Mouse (Mus musculus) right cerebral cortex, adult 18-20 months (tissue): Measurements from ENCODE around the gene Tmem200b.

Source experiments
- DNase-seq: peaks from one replicate; pipeline ENCODE4 v3.0.0; 2022; ENCODE audit warnings: mixed read lengths

Tmem200b gene

DNA sequence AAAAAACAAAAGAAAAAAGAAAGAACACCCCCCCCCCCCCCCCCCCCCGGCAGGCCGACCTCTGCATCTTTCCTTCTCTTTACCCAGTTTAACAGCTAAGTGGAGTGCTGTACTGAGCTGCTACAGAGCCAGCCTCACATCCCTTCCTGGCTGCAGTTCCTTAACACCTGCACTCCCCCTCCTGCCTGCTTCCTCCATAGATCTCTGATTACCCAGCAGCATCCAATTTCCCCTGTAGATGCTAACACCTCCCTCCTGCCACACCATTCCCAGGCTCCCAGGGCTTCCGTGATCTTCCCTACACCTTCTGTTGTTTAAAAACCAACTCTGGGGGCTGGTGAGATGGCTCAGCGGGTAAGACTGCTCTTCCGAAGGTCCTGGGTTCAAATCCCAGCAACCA, 10.1 kb upstream of the Tmem200b start:
- no peak for DNase-seq

DNA sequence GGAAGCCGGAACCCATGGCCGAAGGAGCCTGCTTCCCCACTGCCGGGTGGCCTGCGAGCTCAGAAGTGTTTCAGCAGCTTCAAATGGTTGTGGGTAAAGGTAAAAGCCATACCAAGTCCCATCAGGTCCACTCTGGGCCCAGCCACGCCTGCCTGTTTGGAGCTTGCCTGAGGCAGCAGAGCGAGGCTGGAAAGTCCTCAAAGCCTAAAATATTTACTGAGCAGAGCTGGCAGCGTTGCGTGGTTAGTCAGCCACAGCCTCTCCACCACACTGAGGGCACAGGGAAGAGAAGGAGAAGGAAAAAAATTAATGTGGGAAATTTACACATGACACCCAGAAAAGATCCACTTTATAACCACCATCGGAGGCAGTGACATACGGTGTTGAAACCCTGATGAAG, 8.0 kb upstream of the Tmem200b start:
- no peak for DNase-seq

DNA sequence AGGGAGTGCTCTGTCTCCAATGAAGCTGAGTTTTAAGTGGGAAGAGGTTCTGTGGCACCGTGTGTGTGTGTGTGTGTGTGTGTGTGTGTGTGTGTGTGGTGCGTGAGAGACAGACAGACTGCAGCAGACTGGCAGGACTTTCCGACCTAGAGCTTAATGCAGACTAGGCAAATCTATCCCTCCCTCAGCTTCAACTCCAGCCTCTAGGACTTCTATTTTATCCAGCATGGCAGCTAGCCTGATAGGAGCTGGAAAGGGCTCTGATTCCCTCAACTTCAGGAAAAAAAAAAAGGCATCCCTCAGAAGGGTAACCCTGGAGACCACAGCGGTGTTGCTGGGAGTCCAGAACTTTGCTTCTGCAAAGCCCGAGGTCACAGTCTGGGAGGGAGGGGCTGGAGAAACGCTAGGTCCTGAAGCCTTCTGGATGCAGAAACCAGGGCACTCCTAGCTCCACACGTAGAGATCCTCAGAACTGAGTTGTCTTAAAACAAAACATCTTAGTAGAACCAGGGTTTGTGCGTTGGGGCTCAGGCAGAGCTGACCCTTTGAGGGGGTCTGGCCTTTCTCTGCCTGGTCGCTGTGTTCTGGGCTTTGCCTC, 7.4 kb upstream of the Tmem200b start:
- DNase-seq: no peak

DNA sequence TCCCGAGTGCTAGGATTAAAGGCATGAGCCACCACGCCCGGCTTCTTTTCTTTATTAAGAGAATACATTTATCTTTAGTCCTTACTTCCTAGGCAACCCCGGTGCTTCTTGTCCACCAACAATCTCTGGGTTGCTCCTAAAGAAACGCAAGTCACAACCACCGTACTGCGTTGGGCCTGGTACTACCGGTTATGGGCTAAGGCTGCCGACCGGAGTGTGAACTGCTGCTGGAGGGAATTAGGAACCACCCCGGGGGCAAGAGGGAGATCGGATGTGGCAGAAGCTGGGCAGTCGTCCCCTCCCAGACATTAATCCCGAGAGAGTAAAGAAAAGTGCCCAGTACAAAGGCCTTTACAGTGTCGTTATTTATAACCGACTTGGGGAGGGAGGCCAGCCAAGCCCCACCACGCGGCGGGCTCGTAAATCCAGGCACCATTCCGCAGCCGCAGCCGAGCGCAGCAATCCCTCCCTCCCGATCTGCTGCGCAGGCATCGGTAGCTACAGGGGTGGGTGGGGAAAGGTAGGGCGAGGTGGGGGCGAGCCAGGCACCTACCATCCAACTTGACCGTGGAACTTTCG, 6.6 kb upstream of the Tmem200b start:
- no peak for DNase-seq

DNA sequence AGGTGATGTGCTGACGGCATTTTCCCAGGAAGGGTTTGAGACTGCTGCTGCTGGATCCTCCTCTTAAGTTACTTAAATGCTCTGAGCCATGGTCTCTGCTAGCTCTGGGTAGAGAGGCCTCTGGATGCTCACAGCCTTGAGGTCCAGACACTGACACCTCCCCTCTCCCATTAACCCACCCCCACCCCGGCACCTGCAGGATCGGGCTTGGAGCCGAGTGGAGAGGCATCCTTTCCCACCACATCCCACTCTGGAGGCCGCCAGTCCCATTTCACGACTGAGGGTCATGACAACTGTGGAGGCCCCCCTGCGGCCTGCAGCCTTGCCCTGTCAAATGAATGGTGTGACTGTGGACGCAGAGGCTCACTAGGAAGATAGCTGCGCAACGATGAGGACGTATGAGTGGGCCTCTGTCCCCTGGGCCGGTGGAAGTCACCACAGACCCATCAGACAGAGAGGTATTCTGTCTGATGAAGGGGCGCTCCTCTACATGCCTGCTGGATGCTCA, 5.7 kb upstream of the Tmem200b start:
- DNase-seq: no peak

DNA sequence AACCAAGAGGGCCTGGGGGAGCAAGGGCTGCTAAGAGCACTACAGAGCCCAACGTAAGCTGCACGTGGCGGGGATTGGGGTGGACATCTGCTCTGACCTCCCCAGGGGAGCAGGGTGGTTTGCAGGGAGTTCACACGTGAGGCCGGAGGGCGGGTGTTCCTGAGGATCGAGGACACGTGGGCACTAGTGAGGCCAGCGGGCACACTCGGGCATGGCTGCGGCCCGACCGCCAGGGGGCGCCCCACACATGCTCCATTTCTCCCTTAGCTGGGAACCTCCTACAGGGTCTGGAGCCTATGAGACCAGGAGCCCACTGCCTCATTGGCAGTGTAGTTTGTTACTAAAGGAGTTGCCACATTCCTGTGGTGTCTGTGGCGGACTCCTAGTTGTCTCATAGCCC, 5.1 kb upstream of the Tmem200b start:
- peak; percentile 75 for DNase-seq

DNA sequence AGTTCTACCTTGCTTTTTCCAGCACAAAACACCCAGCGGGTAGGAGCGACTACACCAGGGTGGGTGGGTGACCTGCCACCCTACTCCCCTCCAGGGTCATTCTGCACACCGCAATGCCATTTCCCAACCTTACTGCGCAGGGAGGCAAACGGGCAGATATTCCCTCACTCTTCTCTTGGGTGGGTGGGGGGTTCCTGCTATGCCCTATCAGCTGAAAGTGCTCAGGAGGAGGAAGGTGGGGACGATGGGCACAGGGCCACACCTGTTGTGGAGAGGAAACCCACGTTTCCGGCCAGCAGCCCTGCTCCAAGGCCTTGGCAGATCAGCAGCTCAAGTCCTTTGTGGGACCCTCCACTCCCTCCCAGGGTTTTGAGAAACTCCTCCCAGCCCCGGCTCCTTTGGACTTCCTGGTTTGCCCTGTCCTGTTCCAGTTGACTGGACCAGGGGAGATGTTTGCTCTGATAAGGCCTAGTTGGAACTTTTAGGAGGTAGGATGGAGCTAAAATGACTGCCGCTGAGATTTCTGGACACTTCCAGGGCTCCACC, 4.5 kb upstream of the Tmem200b start:
- no peak for DNase-seq

DNA sequence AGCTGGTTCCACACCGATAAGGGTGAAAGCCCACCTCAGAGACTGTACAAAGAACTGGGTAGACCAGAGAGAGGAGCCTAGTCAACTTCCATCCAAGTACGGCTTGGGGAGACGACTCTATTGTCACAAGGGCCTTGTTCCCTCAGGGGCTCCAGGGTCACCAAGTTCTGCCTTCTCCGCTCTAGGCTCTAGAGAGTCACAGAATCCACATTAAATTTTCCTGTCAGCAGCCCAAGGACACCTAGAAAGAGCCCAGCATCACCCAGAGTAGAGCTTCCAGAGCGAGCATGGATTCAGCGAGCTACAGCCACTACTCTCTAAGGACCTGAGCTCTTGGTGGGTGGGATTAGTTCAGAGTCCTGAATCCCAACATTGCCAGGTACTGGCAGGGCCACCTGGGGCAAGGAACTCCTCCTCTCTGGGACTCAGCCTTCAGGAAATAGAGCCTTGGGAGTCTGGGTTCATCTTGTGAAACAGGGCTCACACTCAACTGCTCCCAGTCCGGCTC, 3.5 kb upstream of the Tmem200b start:
- DNase-seq: no peak

DNA sequence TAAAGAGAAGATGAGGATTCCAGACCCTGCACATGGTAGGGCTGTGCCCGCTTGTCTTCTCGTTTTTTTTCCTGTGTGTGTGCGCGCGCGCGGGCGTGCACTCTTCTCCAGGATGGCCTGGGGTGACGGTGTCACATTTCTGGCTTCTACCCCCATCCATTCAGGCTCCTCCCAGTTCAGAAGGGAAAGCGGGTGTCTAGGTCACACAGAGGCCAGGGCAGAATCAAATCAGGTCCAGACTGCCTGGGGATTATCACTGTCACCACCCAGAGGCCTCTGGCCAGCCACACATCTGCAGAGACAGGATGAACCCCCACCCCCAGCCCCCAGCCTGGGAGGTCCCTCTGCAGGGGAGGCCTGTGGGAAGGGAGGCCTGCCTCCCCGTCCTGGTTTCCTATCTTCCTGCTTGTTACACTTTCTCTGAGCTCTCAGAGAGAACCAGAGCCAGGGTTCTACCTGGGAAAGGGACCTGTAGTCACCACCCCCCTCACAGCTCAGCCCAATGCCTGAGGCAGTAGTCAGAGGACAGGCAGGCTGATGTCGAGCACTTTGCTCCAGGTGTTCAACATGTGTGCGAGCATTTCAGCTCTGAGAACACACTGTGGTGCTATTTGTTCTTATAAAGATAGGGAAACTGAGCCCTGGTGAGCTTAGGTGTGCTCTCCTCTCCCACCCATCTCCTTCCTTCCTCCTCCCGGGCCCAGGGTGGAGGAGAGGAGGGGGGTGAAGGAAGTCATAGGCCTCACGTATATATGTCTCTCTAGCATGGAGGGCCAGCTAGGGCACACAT, 2.7 kb upstream of the Tmem200b start:
- DNase-seq: no peak

DNA sequence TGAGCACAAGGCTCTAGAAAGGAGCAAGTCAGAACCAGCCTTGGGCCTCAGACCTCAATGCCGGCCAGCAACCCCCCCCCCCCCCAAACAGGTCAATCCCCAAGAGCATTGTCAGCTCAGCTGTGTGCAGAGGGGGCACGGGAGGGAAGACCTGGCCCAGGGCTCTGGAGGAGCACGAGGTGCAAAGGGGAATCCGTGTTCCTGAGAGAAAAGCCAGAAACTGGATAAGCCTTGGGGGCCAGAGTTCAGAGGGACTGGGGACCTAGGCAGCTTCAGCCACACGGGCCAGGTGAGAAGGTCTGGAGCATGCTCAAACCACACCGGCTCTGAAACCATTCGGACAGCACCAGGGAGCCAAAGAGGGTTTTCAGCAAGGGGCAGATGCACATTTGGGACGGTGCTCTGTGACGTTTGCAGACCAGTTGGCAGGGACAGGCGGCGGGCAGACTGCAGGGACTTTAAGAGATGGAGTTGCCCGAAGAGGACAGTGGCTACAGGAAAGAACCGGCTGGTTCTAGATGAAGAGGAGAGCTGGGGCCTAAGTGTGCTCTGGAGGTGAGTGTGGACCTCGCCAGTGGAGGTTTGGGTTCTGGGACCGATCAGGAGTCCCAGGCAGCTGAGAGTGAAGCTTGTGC, 1.9 kb upstream of the Tmem200b start:
- DNase-seq: no peak

DNA sequence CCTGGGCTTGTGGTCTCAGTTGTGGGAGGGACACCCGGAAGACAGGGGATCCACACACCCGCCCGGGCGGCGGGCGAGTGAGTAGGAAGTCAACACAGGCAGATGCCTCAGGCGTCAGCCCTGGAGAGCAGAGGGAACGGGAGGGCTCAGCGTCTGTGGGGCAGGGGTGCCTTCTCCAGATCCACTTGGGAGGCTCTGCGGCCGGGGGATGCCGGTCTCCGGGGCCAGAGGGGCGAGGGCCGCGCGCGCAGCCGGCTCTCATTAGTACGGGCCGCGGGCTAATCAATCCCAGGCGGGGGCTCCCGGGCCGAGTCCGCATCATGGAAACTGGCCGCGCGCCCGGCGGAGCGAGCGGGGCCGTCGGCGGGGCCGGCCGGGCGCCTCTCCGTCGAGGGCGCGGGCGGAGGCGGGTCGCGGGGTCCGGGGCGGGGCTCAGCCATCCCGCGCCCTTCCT, 1.4 kb upstream of the Tmem200b start:
- no peak for DNase-seq

DNA sequence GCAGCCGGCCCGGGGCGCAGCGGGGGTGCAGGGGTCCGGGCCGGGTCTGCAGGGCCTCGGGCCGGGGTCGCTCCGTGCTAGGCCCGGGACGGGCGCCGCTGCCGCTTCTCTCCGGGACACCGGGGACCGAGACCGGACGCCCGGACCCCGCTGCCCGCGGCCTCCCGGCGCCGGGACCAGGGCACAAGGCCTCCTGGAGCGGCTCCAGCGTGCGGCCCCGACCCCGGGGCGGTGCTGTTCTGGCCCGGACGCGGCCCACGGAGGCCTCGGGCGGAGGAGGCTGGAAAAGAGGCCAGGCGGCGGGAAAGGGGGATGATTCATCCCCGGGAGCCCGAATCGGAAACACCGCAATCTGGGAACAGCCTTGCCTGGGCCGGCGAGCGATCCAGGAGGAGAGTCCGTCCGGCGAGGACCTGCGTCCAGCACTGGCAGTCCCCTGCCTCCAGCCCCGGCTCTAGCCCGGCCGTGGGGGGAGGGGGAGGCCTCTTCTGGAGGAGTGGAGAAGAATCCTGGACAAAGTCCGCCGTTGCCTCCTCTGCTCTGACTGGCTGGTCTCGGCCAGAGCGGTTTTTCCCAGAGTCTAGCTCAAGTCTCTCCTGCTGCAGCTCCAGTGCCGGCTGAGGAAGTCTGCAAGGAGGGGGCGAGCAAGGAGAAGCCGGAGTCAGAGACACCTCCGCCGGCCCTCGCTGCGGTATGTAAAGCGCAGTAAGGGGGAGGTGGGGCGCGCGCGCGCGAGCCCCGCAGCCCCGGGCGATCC, 798 bp upstream of the Tmem200b start:
- peak; percentile 68 for DNase-seq

DNA sequence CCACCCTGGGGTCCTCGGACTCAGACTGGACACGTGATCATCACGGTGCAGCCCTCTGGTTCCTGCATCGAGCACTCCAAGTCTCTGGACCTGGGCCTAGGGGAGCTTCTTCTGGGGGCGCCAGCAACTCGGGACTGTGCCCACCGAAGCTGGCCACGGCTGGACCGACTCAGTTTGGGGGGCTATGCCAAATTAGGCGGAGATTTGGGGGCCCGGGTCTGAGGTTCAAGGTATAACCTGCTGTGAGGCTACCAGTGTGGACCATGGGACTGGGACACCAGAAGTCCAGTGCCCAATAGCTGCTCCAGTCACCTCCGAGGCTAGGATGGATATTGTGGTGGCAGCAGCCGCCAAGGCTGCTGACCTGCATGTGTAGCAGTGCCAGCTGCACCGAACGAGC, 833 bp downstream of the Tmem200b start:
- no peak for DNase-seq

DNA sequence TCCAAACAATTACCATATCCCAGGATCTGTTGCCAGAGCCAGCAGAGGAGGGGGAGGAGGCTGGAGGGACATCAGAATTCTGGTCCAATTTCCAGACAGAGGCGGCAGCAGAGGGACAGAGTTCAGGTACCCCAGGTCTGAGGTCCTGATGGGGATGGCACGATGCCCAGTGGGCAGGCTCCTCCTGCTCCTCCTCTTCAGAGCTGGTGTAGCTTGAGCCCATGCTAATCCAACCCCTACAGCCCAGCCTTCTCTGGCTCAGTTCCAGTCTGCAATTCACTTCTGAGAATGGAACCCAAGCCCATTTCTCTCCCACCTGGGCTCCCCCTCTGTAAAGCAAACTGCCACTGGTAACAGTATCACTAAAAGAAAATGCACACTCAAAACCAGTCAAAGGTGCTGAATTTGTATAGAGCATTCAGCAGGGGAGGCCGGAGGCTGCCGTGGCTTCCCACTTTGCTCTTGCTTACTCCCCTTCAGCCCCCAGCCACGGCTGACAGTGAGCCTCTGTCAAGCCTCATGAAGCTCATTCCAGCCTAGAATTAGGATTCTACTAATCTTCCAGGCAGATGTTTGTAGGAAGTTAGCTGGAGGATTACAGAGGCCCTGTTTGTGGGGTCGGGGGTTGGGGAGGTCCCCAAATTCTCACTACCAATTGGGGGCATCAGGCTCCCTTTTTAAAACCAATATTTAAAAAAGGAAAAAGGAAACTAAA, 2.7 kb downstream of the Tmem200b start:
- no peak for DNase-seq

DNA sequence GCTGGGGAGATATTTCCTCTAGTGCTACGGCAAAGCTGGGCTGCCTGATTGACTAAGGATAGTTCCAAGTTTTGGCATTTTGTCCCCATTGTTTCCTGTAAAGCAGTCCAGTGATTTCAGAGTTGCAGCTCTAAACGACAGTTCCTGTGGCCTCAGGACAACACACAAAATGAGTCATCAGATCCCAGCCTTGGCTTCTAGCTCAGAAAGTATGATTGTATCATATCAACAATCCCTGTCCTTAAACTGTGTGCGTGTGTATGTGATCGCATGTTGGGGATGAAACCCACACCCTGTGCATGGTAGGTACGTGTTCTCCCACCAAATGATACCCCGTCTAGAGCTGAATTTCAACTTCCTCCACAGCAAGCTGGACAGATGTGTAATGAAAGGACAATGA, 7.6 kb downstream of the Tmem200b start:
- no peak for DNase-seq

DNA sequence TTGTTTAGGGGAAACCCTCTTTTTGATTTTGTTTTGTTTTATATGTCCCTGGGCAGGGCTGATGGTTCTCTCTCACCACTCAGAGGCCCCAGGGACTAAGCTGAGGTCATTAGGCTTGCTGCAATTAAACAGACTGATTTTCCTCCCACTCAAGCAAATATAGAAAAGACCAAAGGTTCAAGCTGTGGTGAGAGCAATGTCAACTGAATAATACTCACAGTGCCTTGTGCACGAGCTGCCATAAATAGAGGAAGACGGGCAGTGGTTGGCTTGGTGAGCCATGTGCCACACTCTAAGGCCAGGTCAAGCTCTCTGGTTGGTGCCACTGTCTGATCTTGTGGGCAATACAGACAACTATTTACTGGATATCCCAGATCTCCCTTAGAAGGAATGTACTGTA, 17.9 kb downstream of the Tmem200b start:
- no peak for DNase-seq

DNA sequence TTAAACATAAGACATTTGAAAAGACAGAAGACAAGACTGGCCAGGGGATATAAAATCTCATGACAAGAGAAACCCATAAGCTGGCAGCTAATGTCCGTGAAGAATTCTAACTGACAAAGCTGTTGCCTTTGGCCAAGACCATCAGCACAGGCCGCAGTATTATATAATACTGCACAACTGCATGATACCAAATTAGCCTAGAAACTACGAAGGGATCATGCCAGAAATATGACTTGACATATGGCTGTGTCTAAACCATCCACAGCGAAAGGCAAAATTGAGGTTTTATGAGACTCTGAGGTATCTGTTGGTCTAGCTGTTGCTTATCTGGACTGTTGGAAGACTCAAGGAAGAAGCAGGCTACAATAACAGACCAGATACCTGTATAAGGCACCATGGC, 19.3 kb downstream of the Tmem200b start:
- DNase-seq: no peak

DNA sequence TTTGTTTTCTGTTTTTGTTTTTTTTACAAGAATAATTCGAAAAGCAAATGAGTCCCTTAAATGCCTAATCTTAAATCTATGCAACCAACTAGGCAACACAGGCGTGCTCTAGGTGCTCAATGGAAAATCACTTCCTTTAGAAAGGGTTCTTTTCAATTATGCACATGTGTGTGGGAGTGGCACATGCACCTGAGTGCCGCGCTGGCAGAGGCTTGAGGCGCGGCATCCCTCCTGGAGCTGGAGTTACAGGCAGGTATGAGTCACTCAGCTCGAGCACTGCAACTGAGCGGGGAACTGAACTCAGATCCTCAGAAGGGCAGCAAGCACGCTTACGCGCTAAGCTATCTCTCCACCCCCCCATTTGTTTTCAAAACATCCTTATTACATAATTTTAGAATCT, 26.3 kb downstream of the Tmem200b start:
- DNase-seq: no peak

DNA sequence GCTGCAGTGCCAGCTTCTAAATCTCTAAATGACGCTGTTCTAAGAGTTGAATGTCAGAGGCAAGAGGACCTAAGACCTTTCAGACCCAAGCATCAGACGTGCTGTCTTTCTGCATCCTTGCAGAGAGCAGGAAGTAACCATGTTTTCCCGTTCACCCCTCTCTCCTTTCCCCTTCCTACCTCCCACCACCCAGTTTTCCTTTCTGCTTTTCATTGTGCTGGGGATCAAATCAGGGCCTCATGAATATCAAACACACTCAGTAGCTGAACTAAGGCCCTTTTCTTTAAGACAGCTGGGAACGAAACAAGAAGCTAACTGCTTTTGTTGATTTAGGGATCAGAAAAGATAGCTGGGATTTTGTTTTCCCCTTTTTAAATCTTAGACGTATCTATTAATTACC, 28.3 kb downstream of the Tmem200b start:
- no peak for DNase-seq

DNA sequence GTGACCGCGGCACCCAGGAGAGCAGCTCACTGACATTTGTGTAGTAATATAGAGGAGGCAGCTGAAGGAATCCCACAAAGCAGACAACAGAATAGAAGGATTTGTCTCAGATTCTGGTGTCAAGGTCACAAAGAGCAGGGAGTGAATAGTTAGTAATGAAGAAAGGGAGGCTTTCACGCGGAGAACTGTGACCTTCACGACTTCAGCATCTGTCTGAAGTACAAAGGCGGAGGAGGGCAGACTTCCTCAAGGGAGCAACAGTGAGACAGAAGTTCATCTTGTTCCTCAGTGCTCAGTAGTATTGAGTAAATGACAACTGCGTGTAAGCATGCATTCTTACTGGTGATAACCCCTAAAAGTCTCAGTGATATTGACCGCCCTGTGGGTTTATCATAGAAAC, 29.1 kb downstream of the Tmem200b start:
- DNase-seq: no peak

DNA sequence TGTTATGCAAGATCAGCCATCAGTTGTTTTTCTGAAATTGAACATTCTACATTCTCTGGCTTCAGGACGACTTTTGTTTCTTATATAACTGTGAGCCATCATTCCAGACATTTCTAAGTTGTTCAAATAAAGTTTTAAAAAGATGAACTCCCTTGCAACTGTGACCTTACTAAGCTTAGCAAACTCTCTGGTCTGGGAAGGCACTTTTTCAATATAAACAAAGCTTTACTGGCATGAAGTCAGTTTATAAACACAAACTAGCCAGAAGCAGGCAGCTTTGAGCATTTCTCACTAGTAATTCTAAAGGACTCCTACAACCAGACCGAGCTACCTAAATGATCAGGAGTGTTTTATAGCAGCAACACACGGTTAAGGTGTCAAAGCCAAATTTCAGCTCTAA, 35.6 kb downstream of the Tmem200b start:
- DNase-seq: no peak

DNA sequence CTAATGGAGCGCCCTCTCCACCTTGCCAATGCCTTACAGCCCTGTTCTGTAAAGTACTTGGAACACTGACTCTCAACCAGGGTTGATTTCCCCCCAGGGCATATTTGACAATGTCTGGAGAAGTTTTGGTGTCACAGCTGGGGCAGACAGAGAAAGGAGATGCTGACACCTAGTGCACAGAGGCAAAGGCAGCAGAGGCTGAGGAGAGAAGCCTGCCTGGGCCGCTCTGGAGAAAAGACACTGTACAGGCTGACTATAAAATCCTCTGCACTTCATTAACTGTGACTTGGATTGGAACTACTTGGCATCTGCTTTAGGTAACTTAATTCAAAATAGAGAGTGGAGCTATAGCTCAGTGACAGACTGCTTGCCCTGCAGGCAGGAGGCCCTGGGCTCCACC, 47.3 kb downstream of the Tmem200b start:
- no peak for DNase-seq
